Mouse (Mus musculus) liver, postnatal 0 days (tissue): ENCODE measurements around the gene Pbp2. TPM values are rescaled to one million over a fixed set of nuclear protein-coding genes. Genes with fewer than 3 reads are reported as not detected.

Source experiments
- ATAC-seq: fragments of 200-750 bp; cut with Nextera tagmentation; 2 replicates; pipeline ENCODE4 v1.8.0; 2017; ENCODE audit warnings: mild to moderate bottlenecking, moderate library complexity
- DNase-seq: peaks from one replicate; pipeline ENCODE4 v3.0.0-alpha.2; 2016
- H3K27ac ChIP-seq: fragments of 300-500 bp; sonication (generic); 2 replicates; pipeline ENCODE4 v1.5.1; 2014; ENCODE audit warnings: antibody characterized with exemption, moderate library complexity, mild to moderate bottlenecking, low read depth
- H3K27me3 ChIP-seq: fragments of 300-500 bp; sonication (generic); 2 replicates; pipeline ENCODE4 v1.6.1; 2014; ENCODE audit warnings: low read length, control low read depth, mixed read lengths; ENCODE audit not compliant: insufficient read depth
- H3K36me3 ChIP-seq: fragments of 300-500 bp; sonication (generic); replicated peaks from 2 replicates; pipeline ENCODE4 v1.6.1; 2014; ENCODE audit warnings: mild to moderate bottlenecking, control low read depth, low read length, moderate library complexity, mixed read lengths; ENCODE audit not compliant: insufficient read depth
- H3K4me1 ChIP-seq: fragments of 300-500 bp; sonication (generic); 2 replicates; pipeline ENCODE4 v1.6.1; 2014; ENCODE audit warnings: antibody characterized with exemption, mild to moderate bottlenecking, control low read depth; ENCODE audit not compliant: insufficient read depth
- H3K4me2 ChIP-seq: fragments of 300-500 bp; sonication (generic); 2 replicates; pipeline ENCODE4 v1.6.1; 2014; ENCODE audit warnings: low read depth, mild to moderate bottlenecking, low read length, moderate library complexity, mixed read lengths
- H3K4me3 ChIP-seq: fragments of 300-500 bp; sonication (generic); 2 replicates; pipeline ENCODE4 v1.5.1; 2014; ENCODE audit warnings: low read depth, low read length
- H3K9ac ChIP-seq: fragments of 300-500 bp; sonication (generic); replicated peaks from 2 replicates; pipeline ENCODE4 v1.6.1; 2014; ENCODE audit warnings: mild to moderate bottlenecking, moderate library complexity
- H3K9me3 ChIP-seq: fragments of 300-500 bp; sonication (generic); 2 replicates; pipeline ENCODE4 v1.6.1; 2016; ENCODE audit warnings: mild to moderate bottlenecking, control low read depth, low read length, mixed read lengths
- CTCF ChIP-seq: sonication (generic); IDR thresholded peaks from 2 replicates; pipeline ENCODE4 v1.5.1; 2016; ENCODE audit warnings: antibody characterized with exemption, low read depth
- EP300 ChIP-seq: IDR thresholded peaks from 2 replicates; pipeline ENCODE4 v1.6.1; 2016; ENCODE audit warnings: antibody characterized with exemption, low read depth, mild to moderate bottlenecking
- WGBS: fragments of 180-500 bp; shearing (Covaris S2); extraction: QIAGEN DNeasy Blood & Tissue Kit; methylation state at CpG from one replicate; pipeline ENCODE4 v1.1.7; 2014; ENCODE audit not compliant: insufficient replicate concordance; 5-methylcytosine and 5-hydroxymethylcytosine counted together
- polyA plus RNA-seq: library from polyadenylated mRNA; unstranded; fragments of >200 nt; fragmentation: Nextera tagmentation; extraction: Ambion mirVana; gene quantifications from 2 replicates; pipeline ENCODE4 v1.2.1, GENCODE M21; 2015

Pbp2 gene
- not detected in 2 replicates for polyA plus RNA-seq

DNA sequence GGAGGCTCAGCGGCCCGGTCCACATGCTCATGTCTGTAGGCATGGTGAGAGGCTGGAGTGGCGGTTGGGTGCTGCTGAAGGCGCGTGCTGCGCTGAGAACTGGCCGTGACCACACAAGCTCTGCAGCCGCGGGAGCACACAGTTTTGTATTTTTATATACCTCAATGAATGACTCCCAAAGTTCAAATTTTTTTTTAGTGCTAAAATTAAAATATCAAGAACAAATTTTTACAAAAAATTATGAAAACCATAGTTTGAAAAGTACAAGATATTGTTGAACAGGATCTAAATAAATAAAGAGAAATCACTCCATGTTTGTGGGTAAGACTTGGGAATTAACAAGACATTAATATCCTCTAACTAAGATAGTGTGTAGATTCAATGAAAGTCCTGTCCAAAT, at the start of gene Pbp2:
TSS of gene Pbp2 (minus strand) at position 101 of the 400 bp plus-strand sequence.
- TF ChIP-seq EP300 (no peak), CTCF (no peak)
- H3K9ac ChIP-seq, result no peak within 1 kb of the TSS
- no peak within 1 kb of the TSS for H3K4me3 ChIP-seq
- H3K4me2 ChIP-seq, result no peak within 1 kb of the TSS
- ATAC-seq (no peak), DNase-seq (no peak)
- no peaks in the 10 kb centered on the region for H3K27me3 ChIP-seq
- H3K27ac ChIP-seq, result no peak within 1 kb of the TSS
- WGBS, result 87% methylated on average over 9 of the region's 9 CpGs
- 0 out of 2 replicates have a peak, but pooled peaks cover 2% of the 10 kb centered on the region for H3K4me1 ChIP-seq
- H3K36me3 ChIP-seq, result no peaks in the 10 kb centered on the region
- H3K9me3 ChIP-seq, result no peaks in the 10 kb centered on the region

DNA sequence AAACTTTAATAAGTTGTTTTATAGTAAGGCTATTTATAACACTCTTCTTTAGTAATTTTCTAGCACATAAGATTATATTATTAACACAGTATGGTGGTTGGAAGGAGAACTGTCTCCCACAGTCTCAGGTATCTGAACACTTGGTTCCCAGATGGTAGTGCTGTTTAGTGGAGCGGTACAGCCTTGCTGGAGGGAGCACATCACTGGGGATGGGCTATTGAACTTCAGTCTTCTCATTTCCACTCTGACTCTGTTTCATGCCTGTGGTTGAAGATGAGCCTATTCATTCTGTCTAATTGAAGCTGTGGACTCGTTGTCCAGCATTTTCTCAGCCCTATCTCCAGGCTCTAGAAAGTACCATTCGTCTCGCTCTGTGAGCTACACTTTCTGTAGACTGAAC, 44.7 kb upstream of the Pbp2 start:
- WGBS, result 84% methylated on average over 4 of the region's 4 CpGs
- H3K4me1 ChIP-seq, result no peaks in the 10 kb centered on the region; the same call in 1 of the 2 replicates
- no peak overlapping the region for H3K9ac ChIP-seq
- H3K36me3 ChIP-seq, result no peaks in the 10 kb centered on the region
- no peaks in the 10 kb centered on the region for H3K27me3 ChIP-seq
- no peak for DNase-seq
- no peak overlapping the region for H3K27ac ChIP-seq
- no peak overlapping the region for H3K4me3 ChIP-seq
- TF ChIP-seq CTCF, result no peak
- no peak for TF ChIP-seq EP300
- no peak overlapping the region for H3K4me2 ChIP-seq
- no peak for ATAC-seq
- H3K9me3 ChIP-seq, result no peaks in the 10 kb centered on the region

GRCm38 (mm10) chr6:135352537-135352936, 42.3 kb upstream of the Pbp2 start:
- 71% methylated on average over 4 of the region's 4 CpGs for WGBS
- DNase-seq, result no peak

DNA sequence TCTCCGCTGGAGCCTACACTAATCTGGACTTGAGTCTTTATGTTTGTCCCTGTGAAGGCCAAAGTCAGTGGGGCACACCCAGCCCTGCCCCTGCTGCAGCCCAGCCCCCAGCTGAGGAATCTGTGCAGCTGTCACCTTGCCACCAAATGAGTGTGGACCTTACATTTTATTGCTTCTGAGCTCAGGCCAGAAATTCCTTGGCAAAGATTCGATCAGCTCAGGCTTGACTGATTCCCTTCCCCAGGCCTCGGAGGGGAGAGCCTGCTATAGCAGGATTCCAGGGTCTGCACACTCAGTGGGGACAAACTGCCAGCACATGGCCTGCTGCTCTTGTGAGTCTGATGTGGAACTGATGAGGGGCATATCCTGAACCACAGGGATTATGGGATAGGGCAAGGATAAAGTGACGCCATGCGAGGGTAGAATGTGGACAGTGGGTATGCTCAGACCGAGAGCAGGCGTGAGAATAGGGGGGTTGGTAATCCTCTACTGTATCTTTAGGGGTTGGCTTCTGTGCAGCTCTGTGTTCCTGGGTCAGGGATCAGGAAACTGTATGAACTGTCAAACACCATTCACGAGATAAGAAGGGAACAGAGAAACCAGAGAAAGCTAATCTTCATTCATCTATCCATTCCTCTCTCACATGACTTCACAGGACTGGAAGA, 41.6 kb upstream of the Pbp2 start:
- H3K9me3 ChIP-seq, result no peaks in the 10 kb centered on the region
- no peak overlapping the region for H3K27ac ChIP-seq
- WGBS, result 73% methylated on average over 8 of the region's 8 CpGs
- ATAC-seq, result no peak
- H3K4me3 ChIP-seq, result no peak overlapping the region
- TF ChIP-seq CTCF (no peak), EP300 (no peak)
- no peak for DNase-seq
- no peak overlapping the region for H3K9ac ChIP-seq
- H3K27me3 ChIP-seq, result no peaks in the 10 kb centered on the region
- no peaks in the 10 kb centered on the region; the same call in 1 of the 2 replicates for H3K4me1 ChIP-seq
- H3K36me3 ChIP-seq, result no peaks in the 10 kb centered on the region
- H3K4me2 ChIP-seq, result no peak overlapping the region

More at GRCm38 (mm10) chr6:135352537-135352936, 42.3 kb upstream of the Pbp2 start:
- no peaks in the 10 kb centered on the region for H3K36me3 ChIP-seq
- no peak overlapping the region for H3K4me3 ChIP-seq
- H3K27me3 ChIP-seq, result no peaks in the 10 kb centered on the region
- H3K4me1 ChIP-seq, result no peaks in the 10 kb centered on the region; the same call in 1 of the 2 replicates
- TF ChIP-seq CTCF (no peak), EP300 (no peak)
- no peaks in the 10 kb centered on the region for H3K9me3 ChIP-seq
- no peak overlapping the region for H3K27ac ChIP-seq
- no peak for ATAC-seq
- H3K4me2 ChIP-seq, result no peak overlapping the region
- no peak overlapping the region for H3K9ac ChIP-seq

- Histone ChIP-seq H3K4me3 (no peak overlapping the region), H3K36me3 (no peaks in the 10 kb centered on the region), H3K4me2 (no peak overlapping the region), H3K9ac (no peak overlapping the region), H3K9me3 (no peaks in the 10 kb centered on the region), H3K4me1 (peaks cover 11% of the 10 kb centered on the region; the same call in 1 of the 2 replicates), H3K27me3 (no peaks in the 10 kb centered on the region), H3K27ac (no peak overlapping the region)
- WGBS, result 10% methylated on average over 4 of the region's 4 CpGs
- DNase-seq (no peak), ATAC-seq (no peak)
- TF ChIP-seq EP300, result peak; percentile 10; the same call in 1 of the 2 replicates
- no peak for TF ChIP-seq CTCF
Measured at GRCm38 (mm10) chr6:135341076-135341378, 30.8 kb upstream of the Pbp2 start.

DNA sequence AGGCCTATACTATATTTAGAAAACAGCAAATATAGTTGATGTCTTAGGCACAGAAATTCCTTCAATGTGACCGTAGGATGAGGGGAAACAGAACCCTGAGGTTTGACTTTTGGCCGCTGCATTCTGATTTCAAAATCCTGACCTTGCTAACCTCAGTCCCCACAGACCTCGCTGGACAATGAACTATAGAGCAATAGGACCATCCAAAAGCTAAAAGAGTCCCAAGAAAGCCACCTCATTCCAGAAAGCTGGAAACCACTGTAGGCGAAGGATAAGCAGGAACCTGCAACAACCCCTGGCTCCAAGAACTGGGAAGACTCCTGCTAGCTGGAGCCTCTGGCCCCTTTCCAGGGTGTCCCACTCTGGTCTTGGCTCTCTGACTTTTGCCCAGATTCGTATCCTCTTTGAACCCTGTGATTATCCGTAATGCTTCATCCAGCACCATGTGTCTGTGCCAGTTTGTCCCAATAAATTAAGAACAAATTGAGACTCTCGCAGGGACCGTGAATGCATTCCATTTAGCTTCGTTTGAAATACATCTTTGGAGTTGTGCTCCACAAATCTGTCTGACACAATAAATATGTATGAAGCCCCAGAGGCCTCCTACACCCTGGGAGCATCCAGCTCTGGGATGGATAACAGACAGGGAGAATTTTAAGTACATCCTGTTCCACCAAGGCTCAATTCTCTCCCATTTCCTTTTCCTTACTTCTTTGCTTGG, 30.3 kb upstream of the Pbp2 start:
- peak; percentile 29; the same call in 1 of the 2 replicates for ATAC-seq
- H3K27ac ChIP-seq, result peak overlapping the region; percentile 30; the same call in 1 of the 2 replicates
- no peak overlapping the region for H3K9ac ChIP-seq
- no peak overlapping the region for H3K4me3 ChIP-seq
- H3K4me2 ChIP-seq, result no peak overlapping the region
- H3K9me3 ChIP-seq, result no peaks in the 10 kb centered on the region
- no peak for DNase-seq
- H3K27me3 ChIP-seq, result no peaks in the 10 kb centered on the region
- TF ChIP-seq CTCF (no peak), EP300 (no peak)
- H3K4me1 ChIP-seq, result peaks cover 11% of the 10 kb centered on the region; the same call in 1 of the 2 replicates
- no peaks in the 10 kb centered on the region for H3K36me3 ChIP-seq
- WGBS, result 46% methylated on average over 9 of the region's 9 CpGs
